Mouse (Mus musculus): ENCODE measurements around the gene Slc20a1.

- peak; percentile 77 for TF ChIP-seq CTCF (conservative IDR thresholded peaks at IDR 0.05; ENCODE audit: low read length)
- TF ChIP-seq POU5F1 (IDR thresholded peaks at IDR 0.05; ENCODE audit: borderline replicate concordance, low read length): no peak
Measured at GRCm38 (mm10) chr2:129181509-129181908, 17.1 kb upstream of the Slc20a1 start.

Measured in E14TG2a.4 (cell line).